Mouse (Mus musculus): Measurements from ENCODE around the gene Tra2a. TPM values are rescaled to one million over a fixed set of nuclear protein-coding genes. Genes with fewer than 3 reads are reported as not detected.

Gene Tra2a
- polyA plus RNA-seq, 1 experiment from 2014 or later = 154 TPM

- no peak for ATAC-seq
- no peak overlapping the region for H3K27ac ChIP-seq (ENCODE audit: low read length)
- H3K4me2 ChIP-seq (ENCODE audit: low read length) = no peak overlapping the region
- no peak overlapping the region for H3K9ac ChIP-seq (replicated peaks; ENCODE audit: low read depth, low read length)
- no peaks in the 10 kb centered on the region; the same call in 1 of the 2 replicates for H3K4me1 ChIP-seq (replicated peaks; ENCODE audit: control insufficient read depth, insufficient read depth, low read length)
- H3K4me3 ChIP-seq (replicated peaks; ENCODE audit: low read length) = no peak overlapping the region
- peaks cover 22% of the 10 kb centered on the region for H3K36me3 ChIP-seq (ENCODE audit: control insufficient read depth, insufficient read depth)
- 96% methylated on average over 2 of the region's 2 CpGs for WGBS
- H3K9me3 ChIP-seq (ENCODE audit: control insufficient read depth, low read length) = no peaks in the 10 kb centered on the region
- H3K27me3 ChIP-seq (replicated peaks; ENCODE audit: control insufficient read depth, insufficient read depth, low read length) = no peaks in the 10 kb centered on the region
Observed at GRCm38 (mm10) chr6:49251199-49251598, 12.6 kb downstream of the Tra2a start.

- peak; percentile 85 for ATAC-seq
- Histone ChIP-seq H3K27me3 (replicated peaks; ENCODE audit: control insufficient read depth, insufficient read depth, low read length) (no peaks in the 10 kb centered on the region), H3K36me3 (ENCODE audit: control insufficient read depth, insufficient read depth) (peaks cover 39% of the 10 kb centered on the region), H3K27ac (ENCODE audit: low read length) (no peak overlapping the region), H3K9ac (replicated peaks; ENCODE audit: low read depth, low read length) (no peak overlapping the region), H3K9me3 (ENCODE audit: control insufficient read depth, low read length) (no peaks in the 10 kb centered on the region), H3K4me2 (ENCODE audit: low read length) (no peak overlapping the region), H3K4me1 (replicated peaks; ENCODE audit: control insufficient read depth, insufficient read depth, low read length) (no peaks in the 10 kb centered on the region; the same call in 1 of the 2 replicates), H3K4me3 (replicated peaks; ENCODE audit: low read length) (no peak overlapping the region)
- WGBS = 44% methylated on average over 2 of the region's 2 CpGs
Observed at GRCm38 (mm10) chr6:49247246-49247645, 16.6 kb downstream of the Tra2a start.

- H3K4me1 ChIP-seq (replicated peaks; ENCODE audit: control insufficient read depth, insufficient read depth, low read length) = no peaks in the 10 kb centered on the region; the same call in 1 of the 2 replicates
- no peaks in the 10 kb centered on the region for H3K9me3 ChIP-seq (ENCODE audit: control insufficient read depth, low read length)
- ATAC-seq = no peak
- no peak overlapping the region for H3K27ac ChIP-seq (ENCODE audit: low read length)
- WGBS = 88% methylated on average over 1 of the region's 1 CpGs
- no peaks in the 10 kb centered on the region for H3K27me3 ChIP-seq (replicated peaks; ENCODE audit: control insufficient read depth, insufficient read depth, low read length)
- H3K9ac ChIP-seq (replicated peaks; ENCODE audit: low read depth, low read length) = no peak overlapping the region
- peaks cover 23% of the 10 kb centered on the region for H3K36me3 ChIP-seq (ENCODE audit: control insufficient read depth, insufficient read depth)
- H3K4me2 ChIP-seq (ENCODE audit: low read length) = no peak overlapping the region
- H3K4me3 ChIP-seq (replicated peaks; ENCODE audit: low read length) = no peak overlapping the region
Observed at GRCm38 (mm10) chr6:49242331-49242730, 21.5 kb downstream of the Tra2a start.

- 91% methylated on average over 1 of the region's 1 CpGs for WGBS
- Histone ChIP-seq H3K4me3 (replicated peaks; ENCODE audit: low read length) (no peak overlapping the region), H3K4me1 (replicated peaks; ENCODE audit: control insufficient read depth, insufficient read depth, low read length) (no peaks in the 10 kb centered on the region), H3K27ac (ENCODE audit: low read length) (no peak overlapping the region), H3K27me3 (replicated peaks; ENCODE audit: control insufficient read depth, insufficient read depth, low read length) (no peaks in the 10 kb centered on the region), H3K9me3 (ENCODE audit: control insufficient read depth, low read length) (no peaks in the 10 kb centered on the region), H3K36me3 (ENCODE audit: control insufficient read depth, insufficient read depth) (peaks cover 21% of the 10 kb centered on the region), H3K4me2 (ENCODE audit: low read length) (no peak overlapping the region), H3K9ac (replicated peaks; ENCODE audit: low read depth, low read length) (no peak overlapping the region)
- ATAC-seq = no peak
Observed at GRCm38 (mm10) chr6:49241562-49241961, 22.3 kb downstream of the Tra2a start.

GRCm38 (mm10) chr6:49236331-49236730 is 27.5 kb downstream of the Tra2a start:
- peak; percentile 88 for ATAC-seq
- no peaks in the 10 kb centered on the region for H3K9me3 ChIP-seq (ENCODE audit: control insufficient read depth, low read length)

GRCm38 (mm10) chr6:49233356-49233755 is 30.5 kb downstream of the Tra2a start:
- Histone ChIP-seq H3K4me2 (ENCODE audit: low read length) (no peak overlapping the region), H3K36me3 (ENCODE audit: control insufficient read depth, insufficient read depth) (no peaks in the 10 kb centered on the region), H3K4me1 (replicated peaks; ENCODE audit: control insufficient read depth, insufficient read depth, low read length) (no peaks in the 10 kb centered on the region), H3K4me3 (replicated peaks; ENCODE audit: low read length) (no peak overlapping the region), H3K27ac (ENCODE audit: low read length) (no peak overlapping the region), H3K27me3 (replicated peaks; ENCODE audit: control insufficient read depth, insufficient read depth, low read length) (no peaks in the 10 kb centered on the region), H3K9me3 (ENCODE audit: control insufficient read depth, low read length) (no peaks in the 10 kb centered on the region), H3K9ac (replicated peaks; ENCODE audit: low read depth, low read length) (no peak overlapping the region)
- no peak for ATAC-seq
- WGBS = 67% methylated on average over 4 of the region's 4 CpGs

More at GRCm38 (mm10) chr6:49236331-49236730, 27.5 kb downstream of the Tra2a start:
- Histone ChIP-seq H3K4me2 (ENCODE audit: low read length) (no peak overlapping the region), H3K4me1 (replicated peaks; ENCODE audit: control insufficient read depth, insufficient read depth, low read length) (no peaks in the 10 kb centered on the region), H3K4me3 (replicated peaks; ENCODE audit: low read length) (no peak overlapping the region), H3K27me3 (replicated peaks; ENCODE audit: control insufficient read depth, insufficient read depth, low read length) (no peaks in the 10 kb centered on the region), H3K27ac (ENCODE audit: low read length) (no peak overlapping the region), H3K36me3 (ENCODE audit: control insufficient read depth, insufficient read depth) (no peaks in the 10 kb centered on the region; the same call in 1 of the 2 replicates), H3K9ac (replicated peaks; ENCODE audit: low read depth, low read length) (no peak overlapping the region)
- 55% methylated on average over 9 of the region's 9 CpGs for WGBS

GRCm38 (mm10) chr6:49228126-49228679 is 35.6 kb downstream of the Tra2a start:
- H3K27ac ChIP-seq (ENCODE audit: low read length) = no peak overlapping the region
- H3K36me3 ChIP-seq (ENCODE audit: control insufficient read depth, insufficient read depth) = no peaks in the 10 kb centered on the region
- no peaks in the 10 kb centered on the region; the same call in 1 of the 2 replicates for H3K27me3 ChIP-seq (replicated peaks; ENCODE audit: control insufficient read depth, insufficient read depth, low read length)
- 9% methylated on average over 7 of the region's 7 CpGs for WGBS
- ATAC-seq = 0 out of 2 replicates have a peak, but pooled peaks have one; percentile 38
- no peak overlapping the region for H3K9ac ChIP-seq (replicated peaks; ENCODE audit: low read depth, low read length)
- peaks cover 3% of the 10 kb centered on the region; the same call in 1 of the 2 replicates for H3K4me1 ChIP-seq (replicated peaks; ENCODE audit: control insufficient read depth, insufficient read depth, low read length)
- H3K4me2 ChIP-seq (ENCODE audit: low read length) = no peak overlapping the region
- H3K4me3 ChIP-seq (replicated peaks; ENCODE audit: low read length) = no peak overlapping the region
- H3K9me3 ChIP-seq (ENCODE audit: control insufficient read depth, low read length) = no peaks in the 10 kb centered on the region

GRCm38 (mm10) chr6:49227184-49227735 is 36.6 kb downstream of the Tra2a start:
- ATAC-seq = no peak
- 6% methylated on average over 15 of the region's 15 CpGs for WGBS
- Histone ChIP-seq H3K4me3 (replicated peaks; ENCODE audit: low read length) (no peak overlapping the region), H3K9ac (replicated peaks; ENCODE audit: low read depth, low read length) (no peak overlapping the region), H3K27me3 (replicated peaks; ENCODE audit: control insufficient read depth, insufficient read depth, low read length) (no peaks in the 10 kb centered on the region; the same call in 1 of the 2 replicates), H3K4me2 (ENCODE audit: low read length) (no peak overlapping the region), H3K9me3 (ENCODE audit: control insufficient read depth, low read length) (no peaks in the 10 kb centered on the region), H3K36me3 (ENCODE audit: control insufficient read depth, insufficient read depth) (no peaks in the 10 kb centered on the region), H3K4me1 (replicated peaks; ENCODE audit: control insufficient read depth, insufficient read depth, low read length) (peaks cover 3% of the 10 kb centered on the region; the same call in 1 of the 2 replicates), H3K27ac (ENCODE audit: low read length) (no peak overlapping the region)

- Histone ChIP-seq H3K27me3 (replicated peaks; ENCODE audit: control insufficient read depth, insufficient read depth, low read length) (no peaks in the 10 kb centered on the region; the same call in 1 of the 2 replicates), H3K9me3 (ENCODE audit: control insufficient read depth, low read length) (no peaks in the 10 kb centered on the region), H3K4me3 (replicated peaks; ENCODE audit: low read length) (no peak overlapping the region), H3K9ac (replicated peaks; ENCODE audit: low read depth, low read length) (no peak overlapping the region), H3K27ac (ENCODE audit: low read length) (no peak overlapping the region), H3K36me3 (ENCODE audit: control insufficient read depth, insufficient read depth) (no peaks in the 10 kb centered on the region), H3K4me2 (ENCODE audit: low read length) (no peak overlapping the region), H3K4me1 (replicated peaks; ENCODE audit: control insufficient read depth, insufficient read depth, low read length) (peaks cover 3% of the 10 kb centered on the region; the same call in 1 of the 2 replicates)
- WGBS = 86% methylated on average over 3 of the region's 3 CpGs
- no peak for ATAC-seq
Observed at GRCm38 (mm10) chr6:49225728-49226123, 38.1 kb downstream of the Tra2a start.
